Mouse (Mus musculus) layer of hippocampus, postnatal 14 days (tissue): ENCODE data around the gene Mapkapk3. TPM values are rescaled to one million over a fixed set of nuclear protein-coding genes. Genes with fewer than 3 reads are reported as not detected.

Source experiments
- DNase-seq, 2 experiments: peaks; one replicate each; pipeline ENCODE4 v3.0.0; 2021 to 2022; ENCODE audit warnings: low spot score in 2 of 2, mixed read lengths in 1 of 2
- microRNA-seq, 2 experiments: library from miRNA; unstranded; fragments of <30 nt; microRNA quantifications; one replicate each; pipeline ENCODE4 v1.2.0; 2021
- total RNA-seq, 2 experiments: library from RNA; stranded (reverse); gene quantifications; 2 replicates each; pipeline ENCODE4 v1.2.3; 2021

Mapkapk3 gene
- total RNA-seq, 2 experiments from 2014 or later: 2.0 to 3.1 TPM

- DNase-seq: no peak
These were observed 65.1 kb downstream of the Mapkapk3 start for GRCm38 (mm10) chr9:107224597-107224996.

Small RNA genes lying within 50 kb of the gene (microRNA-seq; reads per million reads assigned to microRNA genes)
- gene Gm22238: 0 to 0.23 reads per million in 2 experiments

Other genes with a start within 250 kb of the Mapkapk3 start
- 10 to 100 TPM; 81.4 to 94.1 TPM for gene Dock3, start 58.0 kb downstream of the Mapkapk3 start, total RNA-seq
- 1 to 10 TPM; 3.3 to 3.4 TPM for gene Cish, start 6.1 kb upstream of the Mapkapk3 start, total RNA-seq
- 10 to 100 TPM; 16.1 to 18.5 TPM for gene Hemk1, start 48.5 kb upstream of the Mapkapk3 start, total RNA-seq
- 1 to 10 TPM; 2.6 to 2.9 TPM for gene 6430571L13Rik, start 50.7 kb upstream of the Mapkapk3 start, total RNA-seq
- 10 to 100 TPM; 19.5 to 24.2 TPM for gene Cacna2d2, start 109.7 kb upstream of the Mapkapk3 start, total RNA-seq
- 10 to 100 TPM; 33.3 to 38.1 TPM for gene Tmem115, start 244.1 kb upstream of the Mapkapk3 start, total RNA-seq